Mouse (Mus musculus): ENCODE measurements around the gene Tnip1. TPM values are rescaled to one million over a fixed set of nuclear protein-coding genes. Genes with fewer than 3 reads are reported as not detected.
A peak's percentile ranks its signal among the peaks of the same experiment; 100 is the strongest.

The Tnip1 gene
- total and polyA plus RNA-seq, 3 experiments, result 8.1 to 19.7 TPM; not detected in 1

- Histone ChIP-seq H3K4me1 (ENCODE audit: control insufficient read depth in 1 of 2, insufficient read depth in 2 of 2, low read length in 2 of 2) (peaks cover 10 to 16% of the 10 kb centered on the region in 2 experiments), H3K9me3 (replicated peaks; ENCODE audit: insufficient read depth, low read length) (no peaks in the 10 kb centered on the region), H3K4me3 (ENCODE audit: control insufficient read depth in 1 of 2, insufficient read depth in 1 of 2, low read depth in 2 of 2, low read length in 2 of 2) (no peak overlapping the region), H3K79me2 (ENCODE audit: control insufficient read depth, insufficient read depth, low read length, poor library complexity) (no peaks in the 10 kb centered on the region), H3K9ac (ENCODE audit: control insufficient read depth, low read depth, low read length, poor library complexity, severe bottlenecking) (no peak overlapping the region), H3K27ac (ENCODE audit: control insufficient read depth, low read depth, low read length) (0 out of 2 replicates have a peak overlapping the region, but pooled peaks have one; percentile 28), H3K27me3 (ENCODE audit: control insufficient read depth in 1 of 2, insufficient read depth in 2 of 2, low read length in 2 of 2) (no peaks in the 10 kb centered on the region), H3K36me3 (ENCODE audit: control insufficient read depth in 1 of 2, insufficient read depth in 2 of 2, low read length in 2 of 2) (peaks cover 0 to 12% of the 10 kb centered on the region in 2 experiments; a peak in 2 of 4 replicates)
- TF ChIP-seq USF2 (IDR thresholded peaks at IDR 0.05; ENCODE audit: borderline replicate concordance in 1 of 2, insufficient read depth in 1 of 2, low read depth in 1 of 2, low read length in 2 of 2) (no peak), ELF1 (IDR thresholded peaks at IDR 0.05; ENCODE audit: low read depth, low read length) (peak; percentile 33; the same call in 1 of the 2 replicates), BHLHE40 (IDR thresholded peaks at IDR 0.05; ENCODE audit: borderline replicate concordance, low read depth, low read length) (no peak), CHD1 (IDR thresholded peaks at IDR 0.05; ENCODE audit: low read depth, low read length) (no peak), NRF1 (IDR thresholded peaks at IDR 0.05; ENCODE audit: insufficient read depth, low read depth, low read length, poor library complexity, severe bottlenecking) (no peak), ETS1 (IDR thresholded peaks at IDR 0.05; ENCODE audit: low read depth, low read length) (peak; percentile 74), UBTF (IDR thresholded peaks at IDR 0.05; ENCODE audit: borderline replicate concordance, insufficient read depth, low read depth, low read length) (no peak), RCOR1 (IDR thresholded peaks at IDR 0.05; ENCODE audit: low read depth, low read length) (peak; percentile 80), E2F4 (IDR thresholded peaks at IDR 0.05; ENCODE audit: borderline replicate concordance, low read depth, low read length) (no peak), EP300 (IDR thresholded peaks at IDR 0.05; ENCODE audit: low read depth in 1 of 2, low read length in 2 of 2) (peak; percentile 57 to 76; a peak in 3 of 4 replicates), POLR2A (IDR thresholded peaks at IDR 0.05; ENCODE audit: control insufficient read depth in 1 of 2, insufficient read depth in 1 of 2, low read depth in 1 of 2, low read length in 2 of 2, poor library complexity in 1 of 2) (no peak), MYC (IDR thresholded peaks at IDR 0.05; ENCODE audit: low read depth, low read length) (0 out of 2 replicates have a peak, but pooled peaks have one; percentile 36), SIN3A (IDR thresholded peaks at IDR 0.05; ENCODE audit: low read length) (peak; percentile 78), ZC3H11A (IDR thresholded peaks at IDR 0.05; ENCODE audit: low read depth, low read length) (no peak), MAX (IDR thresholded peaks at IDR 0.05; ENCODE audit: low read length) (0 out of 2 replicates have a peak, but pooled peaks have one; percentile 7), TCF12 (IDR thresholded peaks at IDR 0.05; ENCODE audit: low read depth, low read length) (no peak), ZNF384 (IDR thresholded peaks at IDR 0.05; ENCODE audit: low read depth, low read length) (peak; percentile 46), TAL1 (IDR thresholded peaks at IDR 0.05; ENCODE audit: low read length) (0 out of 2 replicates have a peak, but pooled peaks have one; percentile 15), GABPA (IDR thresholded peaks at IDR 0.05; ENCODE audit: low read depth, low read length) (no peak), CTCF (IDR thresholded peaks at IDR 0.05 in 2 of 3, conservative IDR thresholded peaks at IDR 0.05 in 1 of 3; ENCODE audit: control insufficient read depth in 1 of 3, insufficient read depth in 1 of 3, low read depth in 2 of 3, low read length in 3 of 3, poor library complexity in 1 of 3, severe bottlenecking in 1 of 3) (no peak), KAT2A (conservative IDR thresholded peaks at IDR 0.05; ENCODE audit: low read depth, low read length) (no peak), MAZ (IDR thresholded peaks at IDR 0.05; ENCODE audit: low read depth, low read length) (no peak), POLR2AphosphoS5 (IDR thresholded peaks at IDR 0.05; ENCODE audit: borderline replicate concordance, low read depth, low read length) (no peak), RAD21 (IDR thresholded peaks at IDR 0.05; ENCODE audit: low read depth, low read length) (no peak), HCFC1 (IDR thresholded peaks at IDR 0.05; ENCODE audit: low read depth, low read length) (no peak), USF1 (IDR thresholded peaks at IDR 0.05; ENCODE audit: low read depth, low read length) (no peak), MEF2A (IDR thresholded peaks at IDR 0.05; ENCODE audit: extremely low read depth, insufficient replicate concordance, low read depth, low read length, poor library complexity, severe bottlenecking) (no peak), ZKSCAN1 (IDR thresholded peaks at IDR 0.05; ENCODE audit: low read depth, low read length) (no peak), MYB (IDR thresholded peaks at IDR 0.05; ENCODE audit: low read depth, low read length) (no peak), GATA1 (IDR thresholded peaks at IDR 0.05; ENCODE audit: low read depth, low read length) (peak; percentile 81), NELFE (IDR thresholded peaks at IDR 0.05; ENCODE audit: low read depth, low read length) (no peak), MAFK (IDR thresholded peaks at IDR 0.05; ENCODE audit: borderline replicate concordance, low read depth, low read length) (no peak), POLR2AphosphoS2 (IDR thresholded peaks at IDR 0.05; ENCODE audit: low read length) (no peak), ZMIZ1 (IDR thresholded peaks at IDR 0.05; ENCODE audit: low read depth, low read length) (no peak), SMC3 (IDR thresholded peaks at IDR 0.05; ENCODE audit: low read depth, low read length) (no peak), TBP (IDR thresholded peaks at IDR 0.05; ENCODE audit: low read depth, low read length) (no peak), CHD2 (IDR thresholded peaks at IDR 0.05; ENCODE audit: low read length) (no peak), JUND (IDR thresholded peaks at IDR 0.05; ENCODE audit: low read depth, low read length) (no peak)
- peak; percentile 82 for DNase-seq (ENCODE audit: low read depth, low spot score)
Measured at GRCm38 (mm10) chr11:55008230-55008629, 45.5 kb upstream of the Tnip1 start.
